Mouse (Mus musculus): Measurements from ENCODE around the gene Rbbp5.
A peak's percentile ranks its signal among the peaks of the same experiment; 100 is the strongest.

The Rbbp5 gene

GRCm38 (mm10) chr1:132541824-132542599 lies 64.8 kb downstream of the Rbbp5 start:
- DNase-seq: peak; percentile 74

GRCm38 (mm10) chr1:132542762-132543306 lies 65.7 kb downstream of the Rbbp5 start, which contains the start of gene Cntn2:
Cntn2 (minus strand) TSS chr1:132543256.
- peak; percentile 90 for DNase-seq

DNA sequence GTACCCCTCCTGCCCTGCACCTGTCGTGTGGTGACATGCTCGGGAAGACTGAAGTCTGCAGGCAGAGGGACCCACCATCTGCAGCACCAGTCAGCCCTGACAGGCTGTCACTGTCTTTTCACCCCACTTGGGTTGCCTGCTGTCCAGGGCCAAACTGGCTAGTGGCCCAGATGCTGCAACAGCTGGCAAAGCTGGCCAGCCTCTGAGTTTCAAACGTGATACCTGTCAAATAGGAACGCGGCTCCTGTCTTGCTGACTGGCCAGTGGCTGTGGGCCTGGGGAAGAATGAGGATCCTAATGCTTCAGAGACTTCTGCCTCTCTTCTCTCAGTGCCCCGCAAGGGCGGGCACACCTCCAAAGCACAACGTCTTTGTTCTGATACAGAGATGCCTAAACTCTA lies 66.6 kb downstream of the Rbbp5 start:
- DNase-seq: peak; percentile 68
